Mouse (Mus musculus) CH12.LX (cell line): ENCODE results near the gene Crybg2. TPM values are rescaled to one million over a fixed set of nuclear protein-coding genes. Genes with fewer than 3 reads are reported as not detected.

Experiments used
- DNase-seq: peaks from one replicate; pipeline ENCODE4 v3.0.0-alpha.2; 2013; ENCODE audit errors: extremely low read depth
- H3K27ac ChIP-seq: 2 replicates; pipeline ENCODE4 v1.5.1; 2012; ENCODE audit warnings: low read depth, mild to moderate bottlenecking, control low read depth, moderate library complexity; ENCODE audit not compliant: insufficient read depth
- H3K27me3 ChIP-seq: replicated peaks from 2 replicates; pipeline ENCODE3; 2012; ENCODE audit warnings: inconsistent platforms
- H3K36me3 ChIP-seq, 2 experiments: replicated peaks in 1 of 2; 2 replicates each; pipeline versions ENCODE3 to v1.6.1; 2012; ENCODE audit warnings: inconsistent platforms in 1 of 2, low read length in 1 of 2, mild to moderate bottlenecking in 1 of 2, mixed read lengths in 1 of 2, moderate library complexity in 1 of 2; ENCODE audit not compliant: control insufficient read depth in 1 of 2, insufficient read depth in 1 of 2
- H3K4me1 ChIP-seq, 2 experiments: 2 replicates each; pipeline ENCODE4 v1.6.1; 2012; ENCODE audit warnings: inconsistent platforms in 1 of 2, moderate library complexity in 1 of 2; ENCODE audit not compliant: insufficient read depth in 2 of 2, control insufficient read depth in 1 of 2
- H3K4me2 ChIP-seq: 2 replicates; pipeline ENCODE4 v1.6.1; 2012; ENCODE audit warnings: low read depth, mild to moderate bottlenecking, control low read depth; ENCODE audit not compliant: poor library complexity, insufficient read depth, severe bottlenecking
- H3K4me3 ChIP-seq, 3 experiments: fragments of 150-350 bp in 1 of 3; sonication (generic) in 1 of 3; replicated peaks in 1 of 3; 2 replicates each; pipeline versions ENCODE3 to v1.5.1; 2011 to 2012; ENCODE audit warnings: low read depth in 2 of 3, low read length in 2 of 3, mild to moderate bottlenecking in 2 of 3, moderate library complexity in 2 of 3, control low read depth in 1 of 3, improper control_type of control experiment in 1 of 3, inconsistent platforms in 1 of 3, mixed read lengths in 1 of 3; ENCODE audit not compliant: poor library complexity in 1 of 3
- H3K79me2 ChIP-seq: replicated peaks from 2 replicates; pipeline ENCODE4 v1.6.1; 2012; ENCODE audit warnings: mild to moderate bottlenecking, moderate library complexity; ENCODE audit not compliant: control insufficient read depth, poor library complexity, insufficient read depth, severe bottlenecking; ENCODE audit errors: extremely low read depth
- H3K9ac ChIP-seq: 2 replicates; pipeline ENCODE4 v1.6.1; 2012; ENCODE audit warnings: low read depth, mild to moderate bottlenecking, control low read depth, moderate library complexity; ENCODE audit not compliant: insufficient read depth
- H3K9me3 ChIP-seq: replicated peaks from 2 replicates; pipeline ENCODE3; 2012; ENCODE audit warnings: low read length, inconsistent platforms, mixed read lengths
- BHLHE40 ChIP-seq: IDR thresholded peaks from 2 replicates; pipeline ENCODE4 v1.6.1; 2011; ENCODE audit warnings: mild to moderate bottlenecking, low read depth, low read length, improper control_type of control experiment
- CHD1 ChIP-seq: IDR thresholded peaks from 2 replicates; pipeline ENCODE4 v1.6.1; 2012; ENCODE audit warnings: low read depth, low read length, improper control_type of control experiment, inconsistent platforms
- CHD2 ChIP-seq: IDR thresholded peaks from 2 replicates; pipeline ENCODE4 v1.6.1; 2011; ENCODE audit warnings: low read length, improper control_type of control experiment
- E2F4 ChIP-seq: IDR thresholded peaks from 2 replicates; pipeline ENCODE4 v1.6.1; 2011; ENCODE audit warnings: low read depth, low read length, improper control_type of control experiment; ENCODE audit not compliant: insufficient replicate concordance
- ELF1 ChIP-seq: IDR thresholded peaks from 2 replicates; pipeline ENCODE4 v1.6.1; 2014; ENCODE audit warnings: low read depth, mild to moderate bottlenecking, inconsistent platforms, low read length, improper control_type of control experiment
- GABPA ChIP-seq: IDR thresholded peaks from 2 replicates; pipeline ENCODE4 v1.6.1; 2012; ENCODE audit warnings: low read depth, low read length, improper control_type of control experiment, inconsistent platforms; ENCODE audit not compliant: insufficient replicate concordance
- KAT2A ChIP-seq: IDR thresholded peaks from 2 replicates; pipeline ENCODE4 v1.6.1; 2012; ENCODE audit warnings: low read length, improper control_type of control experiment, inconsistent platforms; ENCODE audit not compliant: insufficient replicate concordance
- MAFK ChIP-seq: IDR thresholded peaks from 2 replicates; pipeline ENCODE4 v1.6.1; 2011; ENCODE audit warnings: low read length, improper control_type of control experiment; ENCODE audit not compliant: insufficient replicate concordance
- MAX ChIP-seq: IDR thresholded peaks from 2 replicates; pipeline ENCODE4 v1.6.1; 2011; ENCODE audit warnings: low read length, improper control_type of control experiment
- MXI1 ChIP-seq: IDR thresholded peaks from 2 replicates; pipeline ENCODE4 v1.6.1; 2011; ENCODE audit warnings: mild to moderate bottlenecking, low read depth, low read length, improper control_type of control experiment
- NELFE ChIP-seq: IDR thresholded peaks from 2 replicates; pipeline ENCODE4 v1.6.1; 2011; ENCODE audit warnings: low read depth, low read length, improper control_type of control experiment
- NRF1 ChIP-seq: IDR thresholded peaks from 2 replicates; pipeline ENCODE4 v1.6.1; 2014; ENCODE audit warnings: low read depth, mild to moderate bottlenecking, inconsistent platforms, low read length, improper control_type of control experiment, moderate library complexity
- POLR2A ChIP-seq: IDR thresholded peaks from 2 replicates; pipeline ENCODE4 v1.6.1; 2011; ENCODE audit warnings: low read depth, mild to moderate bottlenecking, improper control_type of control experiment, low read length
- POLR2AphosphoS2 ChIP-seq: IDR thresholded peaks from 2 replicates; pipeline ENCODE4 v1.6.1; 2011; ENCODE audit warnings: low read depth, low read length, improper control_type of control experiment
- RAD21 ChIP-seq: IDR thresholded peaks from 2 replicates; pipeline ENCODE4 v1.6.1; 2011; ENCODE audit warnings: low read depth, mild to moderate bottlenecking, low read length, improper control_type of control experiment, moderate library complexity
- RCOR1 ChIP-seq: conservative IDR thresholded peaks from 2 replicates; pipeline ENCODE4 v1.6.1; 2012; ENCODE audit warnings: low read depth, mild to moderate bottlenecking, inconsistent platforms, low read length, improper control_type of control experiment
- SIN3A ChIP-seq: IDR thresholded peaks from 2 replicates; pipeline ENCODE4 v1.6.1; 2012; ENCODE audit warnings: low read length, improper control_type of control experiment, inconsistent platforms
- SMC3 ChIP-seq: IDR thresholded peaks from 2 replicates; pipeline ENCODE4 v1.6.1; 2011; ENCODE audit warnings: low read depth, low read length, improper control_type of control experiment
- TBP ChIP-seq: conservative IDR thresholded peaks from 2 replicates; pipeline ENCODE4 v1.6.1; 2011; ENCODE audit warnings: low read depth, low read length, improper control_type of control experiment
- TCF12 ChIP-seq: IDR thresholded peaks from 2 replicates; pipeline ENCODE4 v1.6.1; 2014; ENCODE audit warnings: low read depth, mild to moderate bottlenecking, inconsistent platforms, low read length, improper control_type of control experiment
- USF1 ChIP-seq: IDR thresholded peaks from 2 replicates; pipeline ENCODE4 v1.6.1; 2014; ENCODE audit warnings: low read depth, mild to moderate bottlenecking, inconsistent platforms, low read length, improper control_type of control experiment
- USF2 ChIP-seq: conservative IDR thresholded peaks from 2 replicates; pipeline ENCODE4 v1.6.1; 2011; ENCODE audit warnings: low read depth, low read length, improper control_type of control experiment
- ZKSCAN1 ChIP-seq: IDR thresholded peaks from 2 replicates; pipeline ENCODE4 v1.6.1; 2012; ENCODE audit warnings: low read depth, inconsistent platforms, low read length, improper control_type of control experiment, borderline replicate concordance
- ZMIZ1 ChIP-seq: IDR thresholded peaks from 2 replicates; pipeline ENCODE4 v1.6.1; 2012; ENCODE audit warnings: low read depth, mild to moderate bottlenecking, inconsistent platforms, low read length, improper control_type of control experiment
- ZNF384 ChIP-seq: IDR thresholded peaks from 2 replicates; pipeline ENCODE4 v1.6.1; 2012; ENCODE audit warnings: low read depth, low read length, improper control_type of control experiment, inconsistent platforms
- dilution Hi-C: fragments of 300-500 bp; cut with MboI; formaldehyde crosslinking; loops from 2 replicates; pipeline ENCODE4 v1.14.3; 2020; ENCODE audit warnings: low sequenced_read_pairs; ENCODE audit not compliant: extremely low pct_unique_long_range_greater_than_20kb, extremely low pct_ligation_motif_present
- in situ Hi-C: fragments of 300-500 bp; cut with MboI; formaldehyde crosslinking; loops from 3 replicates; pipeline ENCODE4 v1.14.3; 2019; ENCODE audit warnings: low sequenced_read_pairs, low pct_ligation_motif_present, low pct_unique_long_range_greater_than_20kb, mixed read lengths
- polyA plus RNA-seq: library from polyadenylated mRNA; unstranded; fragments of >175 nt; gene quantifications from 2 replicates; pipeline ENCODE4 v1.2.1, GENCODE M21; 2012; ENCODE audit warnings: low read depth; ENCODE audit not compliant: insufficient read length
- total RNA-seq, 2 experiments: library from RNA; depleted of rRNA; stranded (reverse); fragments of 300-350 nt in 1 of 2; fragments of >200 nt in 1 of 2; gene quantifications; 2 replicates each; pipeline ENCODE4 v1.2.3; 2012 to 2014

The Crybg2 gene
- 9.2 and 10.6 TPM in 2 replicates for total RNA-seq (2012; rRNA removed)
- 3.0 and 3.6 TPM in 2 replicates for total RNA-seq (2014; rRNA removed)
- polyA plus RNA-seq = 15.6 and 15.9 TPM in 2 replicates

DNA sequence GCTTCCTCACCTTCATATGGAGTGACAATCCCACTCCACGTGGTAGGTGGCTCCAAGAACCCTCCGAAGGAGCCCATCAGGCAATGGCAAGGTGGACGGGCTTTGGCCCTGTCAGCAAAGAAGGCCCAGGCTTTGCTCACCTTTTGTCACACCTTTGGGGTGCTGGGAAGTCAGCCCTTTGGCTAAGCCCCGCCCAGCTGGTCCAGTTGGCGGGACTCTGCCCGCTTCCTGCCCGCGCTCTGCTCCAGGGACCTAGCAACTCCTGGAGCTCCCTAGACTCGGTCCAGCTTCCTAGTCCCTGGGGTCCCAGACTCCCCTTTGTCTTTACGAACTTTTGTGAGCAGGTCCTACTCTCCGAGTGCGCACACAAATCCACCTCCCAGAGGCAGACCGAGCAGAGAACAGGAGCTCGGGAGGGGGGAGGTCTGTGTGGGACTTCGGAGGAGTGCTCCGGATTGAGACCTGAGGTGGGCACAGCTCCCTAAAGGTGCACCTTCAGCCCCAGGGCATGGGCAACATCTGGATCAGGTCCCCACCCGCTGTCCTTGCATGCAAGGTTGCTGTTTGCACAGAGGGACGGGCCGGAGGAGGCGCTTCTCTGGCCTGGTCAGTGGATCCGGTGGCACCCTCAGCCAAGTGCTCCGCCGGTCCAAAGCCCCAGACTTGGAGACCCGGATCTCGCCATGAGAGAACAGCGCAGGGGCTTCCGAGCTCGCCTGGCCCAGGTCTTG lies at the start of gene Crybg2:
Crybg2 (plus strand) TSS at position 681 of the 731 bp plus-strand sequence.
- Histone ChIP-seq H3K9ac (no peak within 1 kb of the TSS), H3K4me1 (peaks cover 8 to 24% of the 10 kb centered on the region in 2 experiments; a peak in 2 of 4 replicates)
- dilution Hi-C loops = no loop called here
- no peak for DNase-seq
- TF ChIP-seq USF2 = no peak
- TF ChIP-seq NELFE = no peak
- TF ChIP-seq POLR2A = no peak
- TF ChIP-seq TBP = no peak
- no peak for TF ChIP-seq GABPA
- TF ChIP-seq BHLHE40 = no peak
- TF ChIP-seq KAT2A = no peak
- TF ChIP-seq RAD21 = no peak
- TF ChIP-seq SMC3 = no peak
- no peak for TF ChIP-seq ZMIZ1
- no peak for TF ChIP-seq CHD2
- TF ChIP-seq POLR2AphosphoS2 = no peak
- no peak for TF ChIP-seq ZKSCAN1
- no peak for TF ChIP-seq USF1
- no peak for TF ChIP-seq MXI1
- TF ChIP-seq MAX = no peak
- no peak for TF ChIP-seq E2F4
- TF ChIP-seq, all 38 proteins: peak for 0
- no peaks in the 10 kb centered on the region for H3K79me2 ChIP-seq
- no peaks in the 10 kb centered on the region for H3K36me3 ChIP-seq
- H3K4me2 ChIP-seq = no peak within 1 kb of the TSS
- H3K27ac ChIP-seq = no peak within 1 kb of the TSS
- no peaks in the 10 kb centered on the region for H3K27me3 ChIP-seq
- in situ Hi-C loops = no loop called here
- H3K9me3 ChIP-seq = no peaks in the 10 kb centered on the region
- no peak within 1 kb of the TSS for H3K4me3 ChIP-seq

- Histone ChIP-seq H3K4me2 (no peak overlapping the region), H3K36me3 (no peaks in the 10 kb centered on the region), H3K9me3 (no peaks in the 10 kb centered on the region), H3K79me2 (no peaks in the 10 kb centered on the region), H3K27ac (no peak overlapping the region), H3K27me3 (peaks cover 12% of the 10 kb centered on the region), H3K4me3 (no peak overlapping the region), H3K4me1 (no peaks in the 10 kb centered on the region), H3K9ac (no peak overlapping the region)
- TF ChIP-seq TBP (no peak), ZMIZ1 (no peak), TCF12 (no peak), E2F4 (no peak), USF1 (no peak), SIN3A (no peak), SMC3 (no peak), MAFK (no peak), ZNF384 (no peak), NRF1 (no peak), ELF1 (no peak), NELFE (no peak), MXI1 (no peak), POLR2A (no peak), KAT2A (no peak), RCOR1 (no peak), CHD1 (no peak), CHD2 (no peak)
- no peak for DNase-seq
- in situ Hi-C loops (loop anchor here (10.0 kb wide), 1 partner anchor 63 kb away; no protein-coding TSS in a partner anchor), dilution Hi-C loops (no loop called here)
These were observed 48.9 kb upstream of the Crybg2 start for GRCm38 (mm10) chr4:134011450-134012414.
